Mouse (Mus musculus) embryonic stem cell, embryonic (primary cell): Measurements from ENCODE around the gene March8.
"Not testable (repeated sequence)": the region's sequence is repeated elsewhere in the genome, so short reads cannot be mapped to it uniquely, and the experiment has no call there.

ENCODE experiments used
- CTCF ChIA-PET, 4 experiments: fragments of 300-600 bp in 2 of 4; fragments of 350-600 bp in 2 of 4; sonication (Branson Sonifier 250); formaldehyde crosslinking; loops; one replicate each; lab custom pipeline; 2022; ENCODE audit warnings: inconsistent platforms in 2 of 4; lab: Charles Lee
- POLR2A ChIA-PET, 4 experiments: fragments of 300-600 bp in 2 of 4; fragments of 350-600 bp in 2 of 4; sonication (Branson Sonifier 250); formaldehyde crosslinking; loops; one replicate each; lab custom pipeline; 2022; ENCODE audit warnings: antibody characterized with exemption in 4 of 4, inconsistent platforms in 1 of 4; lab: Charles Lee

Gene March8

DNA sequence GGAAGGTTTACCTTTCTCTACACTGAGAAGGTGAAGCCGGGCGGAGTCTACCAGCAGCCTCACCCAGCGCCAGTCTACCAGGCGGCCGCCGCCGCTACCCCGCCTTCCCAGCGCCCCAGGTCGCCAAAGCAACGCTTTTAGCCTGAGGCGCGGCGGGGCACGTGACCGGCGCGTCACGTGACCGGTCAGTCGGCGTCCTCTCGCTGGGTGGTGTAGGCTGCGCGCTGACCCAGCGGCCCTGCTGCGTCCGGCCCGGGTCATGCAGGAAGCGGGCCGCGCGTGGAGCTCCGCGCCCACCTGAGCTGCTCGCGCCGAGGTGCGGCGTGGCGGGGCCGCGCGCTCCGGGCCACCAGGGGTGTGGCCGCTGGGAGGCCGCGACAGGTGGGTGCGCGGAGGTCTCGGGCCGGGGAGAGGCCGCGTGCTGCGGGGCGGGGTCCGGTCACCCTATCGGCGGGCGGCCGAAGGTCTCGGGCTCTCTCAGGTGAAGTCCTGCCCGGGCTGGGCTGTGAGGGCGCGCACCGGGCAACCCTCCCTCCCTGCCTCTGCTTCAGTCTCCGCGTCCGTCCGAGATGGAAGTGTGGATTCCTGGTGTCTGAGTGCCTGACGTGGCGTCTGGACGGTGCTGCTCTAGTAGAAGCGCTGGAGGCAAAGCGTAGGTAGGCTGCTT is at the start of gene March8:
Gene March8, plus strand, starts transcription at position 190 of the 667 bp plus-strand sequence.
- ChIA-PET CTCF (interaction anchor here in 1 of 4 experiments (0.7 kb wide), 1 partner anchor 306 kb away, joined by 3 read pairs; no protein-coding TSS in a partner anchor), POLR2A (interaction anchor here in 2 of 4 experiments (0.6 to 2.6 kb wide), 9 partner anchors 10 to 1534 kb away, joined by 3 to 6 read pairs (median 3); partner anchors contain the start of genes Tmcc1 (in 1 of the 2) and Zfp422 (in 1 of the 2))

DNA sequence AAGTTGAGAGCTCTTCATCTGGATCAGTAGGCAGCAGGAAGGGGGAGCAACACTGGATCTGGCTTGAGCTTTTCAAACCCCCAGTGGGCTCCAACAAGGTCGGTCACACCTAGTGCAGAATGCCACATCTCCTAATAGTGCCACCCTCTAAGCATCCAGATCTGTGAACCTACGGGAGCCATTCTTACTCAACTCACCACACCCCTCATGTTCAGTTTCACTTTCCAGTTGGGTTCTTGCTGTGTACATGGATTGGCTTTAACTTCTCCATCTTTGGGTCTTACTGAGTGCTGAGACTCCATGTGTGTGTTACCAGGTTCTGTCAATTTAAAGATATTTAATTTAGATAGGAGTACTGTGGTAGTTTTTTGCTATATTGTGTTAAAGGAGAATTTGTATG is 26.4 kb upstream of the March8 start:
- ChIA-PET POLR2A (interaction anchor here in 1 of 4 experiments (1.1 kb wide), 1 partner anchor 15 kb away, joined by 3 read pairs; no protein-coding TSS in a partner anchor), CTCF (no interaction called here)

DNA sequence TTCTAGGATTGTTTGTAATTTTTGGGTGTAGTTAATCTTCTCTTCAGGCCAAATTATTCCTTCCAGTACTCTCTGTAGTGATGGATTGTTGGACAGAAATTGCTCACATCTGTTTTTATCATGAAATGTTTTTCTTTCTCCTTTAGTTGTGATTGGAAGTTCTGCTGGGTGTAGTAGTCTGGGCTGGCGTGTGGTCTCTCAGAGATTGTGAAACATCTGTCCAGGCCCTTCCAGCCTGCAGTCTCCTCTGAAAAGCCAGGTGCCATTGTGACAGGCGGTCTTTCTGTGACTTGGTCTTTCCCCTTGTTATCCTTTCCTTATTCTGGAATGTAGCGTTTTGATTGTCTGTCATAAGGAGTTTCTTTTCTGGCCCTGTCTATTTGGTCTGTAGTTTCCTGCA is 18.6 kb upstream of the March8 start:
- ChIA-PET POLR2A (no interaction called here), CTCF (no interaction called here)

DNA sequence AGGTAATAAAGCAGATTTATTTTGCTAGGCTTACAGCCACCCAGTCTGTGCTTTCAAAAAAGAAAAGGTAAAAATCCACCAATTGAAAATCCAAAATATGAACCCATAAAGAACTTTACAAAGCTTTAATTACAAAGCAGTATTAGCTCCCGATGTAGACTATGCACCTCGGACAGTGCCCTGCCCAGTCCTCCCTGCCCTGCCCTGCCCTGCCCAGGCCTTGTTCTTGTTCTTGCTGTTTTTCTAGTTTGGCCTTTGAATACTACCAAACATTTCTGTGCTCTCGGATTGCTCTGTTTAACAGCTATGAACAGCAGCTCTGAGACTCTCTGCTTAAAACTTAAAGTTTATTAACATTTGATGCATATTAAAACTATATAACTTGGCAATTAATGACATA is 11.2 kb upstream of the March8 start:
- ChIA-PET POLR2A (interaction anchor here in 1 of 4 experiments (0.8 to 1.4 kb wide), 3 partner anchors 10 to 22 kb away, joined by 3 to 4 read pairs (median 3); no protein-coding TSS in a partner anchor), CTCF (interaction anchor here in 1 of 4 experiments (0.7 kb wide), 1 partner anchor 339 kb away, joined by 3 read pairs; no protein-coding TSS in a partner anchor)

DNA sequence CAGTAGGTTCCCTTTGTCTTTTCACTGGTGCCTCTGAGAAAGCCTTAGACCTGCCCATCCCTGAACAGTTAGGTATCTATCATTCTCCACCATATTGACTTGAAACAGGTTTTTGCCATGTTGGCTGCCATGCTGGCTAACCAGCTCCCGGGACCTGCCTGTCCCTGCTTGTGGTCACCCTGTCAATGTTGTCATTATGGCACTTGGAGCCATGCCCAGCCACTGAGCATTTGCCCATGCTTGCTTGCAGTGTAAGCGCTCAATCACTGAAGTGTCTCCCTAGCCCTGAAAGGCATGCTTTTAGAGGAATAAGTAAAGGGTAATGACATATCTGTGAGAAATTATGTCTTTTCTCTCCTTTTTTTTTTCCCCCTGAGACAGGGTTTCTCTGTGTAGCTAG is 6.4 kb upstream of the March8 start:
- ChIA-PET POLR2A (no interaction called here), CTCF (no interaction called here)

DNA sequence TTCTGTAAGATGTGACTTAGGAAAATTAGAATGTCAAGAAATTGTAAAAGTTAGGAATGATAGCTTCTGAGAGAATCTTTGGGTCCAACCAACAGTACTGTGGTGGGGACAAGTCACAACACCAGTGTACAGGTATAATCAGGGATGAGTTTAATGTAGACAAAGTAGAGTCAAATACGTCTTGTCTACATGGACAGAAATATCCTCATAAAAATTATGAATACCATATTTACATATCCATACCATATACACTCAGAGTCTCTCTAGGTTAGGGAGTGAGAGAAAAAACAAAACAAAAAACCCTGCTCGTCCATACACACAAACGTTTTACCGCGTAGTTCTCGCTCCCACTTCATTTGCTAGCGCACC is 374 bp upstream of the March8 start:
- POLR2A ChIA-PET: interaction anchor here in 2 of 4 experiments (1.1 to 2.6 kb wide), 4 partner anchors 12 to 422 kb away, joined by 4 to 6 read pairs (median 5); partner anchors contain the start of genes Tmcc1 (in 1 of the 2) and Zfp422 (in 1 of the 2)
- CTCF ChIA-PET: no interaction called here

DNA sequence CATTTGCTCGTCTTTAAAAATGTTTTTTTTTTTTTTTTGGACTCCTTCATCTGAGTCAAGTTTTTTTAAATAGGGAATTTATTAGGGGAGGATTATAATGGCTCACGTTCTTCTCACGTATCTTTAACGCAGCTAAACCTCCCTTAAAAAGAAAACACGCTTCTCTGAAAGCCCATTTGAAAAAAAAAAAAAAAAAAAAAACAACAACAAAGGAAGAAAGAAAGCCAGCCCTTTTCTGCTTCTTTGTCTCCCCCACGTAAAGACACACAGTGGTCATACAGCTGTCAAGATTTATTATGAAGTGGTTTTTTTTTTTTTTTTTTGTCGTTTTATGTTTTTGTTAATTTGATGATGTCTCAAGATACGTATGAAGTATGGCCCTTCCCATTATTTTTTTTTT is 696 bp downstream of the March8 start:
- CTCF ChIA-PET: interaction anchor here in 1 of 4 experiments (0.7 kb wide), 1 partner anchor 306 kb away, joined by 3 read pairs; no protein-coding TSS in a partner anchor
- POLR2A ChIA-PET: interaction anchor here in 2 of 4 experiments (0.6 to 2.6 kb wide), 10 partner anchors 10 to 1534 kb away, joined by 3 to 6 read pairs (median 4); partner anchors contain the start of genes Tmcc1 (in 1 of the 2) and Zfp422 (in 1 of the 2)

DNA sequence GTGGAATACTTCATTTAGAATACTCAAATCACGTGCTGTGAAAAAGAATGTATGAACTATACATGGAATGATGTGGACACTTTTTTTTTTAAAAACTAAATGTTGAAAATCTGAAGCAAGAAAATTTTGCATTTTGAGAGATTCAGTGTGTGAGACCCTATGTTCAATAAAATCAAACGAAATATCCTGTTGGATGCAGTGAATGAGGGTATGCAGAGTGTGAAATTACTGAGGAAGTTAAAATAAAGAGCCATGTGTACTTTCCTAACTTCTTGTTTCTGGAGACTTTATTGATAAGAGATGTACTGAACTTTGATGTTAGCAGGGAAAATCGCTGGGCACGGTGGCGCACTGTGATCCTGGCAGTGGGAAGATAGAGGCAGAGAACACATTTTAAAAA is 1.3 kb downstream of the March8 start:
- CTCF ChIA-PET: no interaction called here
- POLR2A ChIA-PET: interaction anchor here in 2 of 4 experiments (0.6 to 2.6 kb wide), 4 partner anchors 10 to 289 kb away, joined by 3 to 6 read pairs (median 5); partner anchors contain the start of gene Zfp422 (in 1 of the 2)

DNA sequence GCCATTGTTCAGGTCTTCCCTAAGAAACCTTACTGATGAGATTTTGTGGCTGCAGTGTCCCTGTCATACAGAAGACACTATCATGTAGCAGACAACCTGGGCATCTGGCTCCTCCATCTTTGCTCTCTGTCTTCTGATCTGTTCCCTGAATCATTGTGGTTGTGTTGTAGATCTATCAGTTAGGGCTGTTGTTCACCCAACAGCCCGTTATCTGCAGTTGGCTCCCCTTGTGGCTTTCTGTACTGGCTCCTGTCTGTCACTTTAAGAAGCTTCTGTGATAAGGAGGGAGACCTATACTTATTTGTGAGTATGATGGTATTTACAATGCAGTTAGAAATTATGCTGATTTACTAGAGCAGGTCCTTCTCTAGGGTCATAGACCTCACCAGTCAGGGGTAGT is 2.7 kb downstream of the March8 start:
- CTCF ChIA-PET: no interaction called here
- POLR2A ChIA-PET: no interaction called here

DNA sequence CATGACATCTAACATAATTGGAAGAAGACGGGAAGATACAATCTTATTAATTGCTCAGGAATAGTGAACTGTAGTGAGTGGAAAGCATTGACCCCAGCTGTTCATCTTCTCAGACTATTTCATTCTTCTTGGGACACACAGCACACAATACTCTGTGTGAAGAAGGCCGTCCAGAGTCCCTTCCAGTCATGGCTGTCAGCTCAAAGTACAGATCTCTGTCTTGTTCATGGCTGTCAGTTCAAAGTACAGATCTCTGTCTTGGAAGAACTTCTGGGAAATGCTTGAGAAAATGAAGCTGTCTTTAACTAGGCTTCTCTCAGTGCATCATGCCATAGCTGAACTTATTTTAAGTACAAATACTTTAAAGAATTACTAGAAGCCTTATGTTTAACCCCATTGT is 10.1 kb downstream of the March8 start:
- ChIA-PET CTCF (no interaction called here), POLR2A (interaction anchor here in 1 of 4 experiments (0.6 kb wide), 1 partner anchor 10 kb away, joined by 3 read pairs; no protein-coding TSS in a partner anchor)

DNA sequence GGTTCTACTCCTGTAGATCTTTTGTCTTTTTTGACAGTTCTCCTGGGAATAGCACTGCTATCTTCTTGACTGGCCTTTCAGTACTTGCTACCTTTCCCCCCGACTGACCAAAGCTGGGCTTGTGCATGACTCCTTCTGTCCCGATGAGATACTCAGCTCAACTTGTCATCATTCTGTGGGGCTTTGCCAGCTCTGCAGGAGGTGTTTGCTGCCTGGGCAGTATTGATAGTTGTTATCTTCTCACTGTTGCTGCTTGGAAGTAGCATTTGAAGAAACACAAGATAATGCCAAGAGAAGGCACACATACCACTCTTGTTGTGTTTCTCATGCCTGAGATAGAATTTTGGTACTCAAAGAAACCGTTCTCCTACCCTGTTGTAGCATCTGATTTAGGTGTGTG is 12.2 kb downstream of the March8 start:
- POLR2A ChIA-PET: interaction anchor here in 2 of 4 experiments (0.6 to 1.7 kb wide), 2 partner anchors 12 to 878 kb away, joined by 4 to 6 read pairs; partner anchors contain the start of gene March8 (in 1 of the 2)
- CTCF ChIA-PET: no interaction called here

DNA sequence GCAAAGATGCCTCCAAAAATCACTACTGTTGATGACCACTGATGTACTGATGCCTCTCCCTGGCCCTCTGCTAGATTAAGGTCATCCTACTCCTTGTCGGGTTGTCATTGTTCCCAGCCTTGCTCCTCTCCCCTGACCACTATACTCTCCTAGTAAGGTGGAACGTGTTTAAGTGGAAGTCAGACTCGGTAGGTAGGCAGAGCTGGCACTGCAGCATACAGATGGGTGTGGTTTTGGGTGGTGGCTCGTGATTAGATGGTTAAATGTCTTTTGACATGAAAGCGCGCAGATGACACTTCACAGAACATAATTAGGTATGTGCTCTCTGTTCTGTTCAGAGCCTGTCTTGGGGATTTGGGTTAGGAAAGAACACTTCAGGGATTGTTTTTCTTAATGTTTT is 12.8 kb downstream of the March8 start:
- ChIA-PET POLR2A (interaction anchor here in 2 of 4 experiments (0.6 kb wide), 2 partner anchors 12 to 879 kb away, joined by 3 to 4 read pairs; no protein-coding TSS in a partner anchor), CTCF (no interaction called here)

DNA sequence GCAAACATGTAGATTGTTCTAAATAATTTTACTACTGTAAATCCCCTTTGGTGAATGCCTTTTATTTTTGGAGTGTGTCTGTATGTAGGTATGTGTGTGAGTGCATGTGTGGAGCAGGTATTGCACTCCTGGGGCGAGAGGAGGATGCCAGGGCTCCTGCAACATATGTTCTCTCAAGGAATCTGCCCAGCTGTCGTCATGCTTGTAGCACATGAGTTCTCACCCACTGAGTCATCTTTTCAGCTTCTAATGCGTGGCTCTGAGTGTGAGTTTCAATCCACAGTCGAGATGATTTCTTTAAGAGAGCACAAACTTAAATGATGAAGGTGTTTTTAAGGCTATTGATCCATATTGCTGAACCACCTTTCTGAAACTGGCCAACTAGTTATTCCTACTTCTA is 13.7 kb downstream of the March8 start:
- CTCF ChIA-PET: no interaction called here
- POLR2A ChIA-PET: no interaction called here

DNA sequence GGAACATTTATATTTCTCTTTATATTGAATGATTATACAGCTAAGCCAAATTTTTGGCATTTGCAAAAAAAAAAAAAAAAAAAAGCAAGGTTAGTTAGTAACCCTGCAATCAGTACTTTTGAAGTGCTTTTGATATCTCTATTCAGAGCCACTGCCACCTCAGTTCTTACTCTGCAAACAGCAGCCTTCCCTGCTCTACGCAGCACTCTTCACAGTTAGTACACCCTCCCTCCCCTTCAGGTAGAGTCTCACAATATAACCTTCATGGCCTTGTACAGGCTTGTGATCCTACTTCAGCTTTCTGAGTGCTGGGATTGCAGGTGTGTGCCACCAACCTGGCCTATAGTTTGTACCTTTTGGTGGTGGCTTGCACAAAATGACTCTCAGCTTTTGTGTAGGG is 15.6 kb downstream of the March8 start:
- ChIA-PET POLR2A (no interaction called here), CTCF (interaction anchor here in 1 of 4 experiments (0.5 kb wide), 1 partner anchor 706 kb away, joined by 4 read pairs; no protein-coding TSS in a partner anchor)

DNA sequence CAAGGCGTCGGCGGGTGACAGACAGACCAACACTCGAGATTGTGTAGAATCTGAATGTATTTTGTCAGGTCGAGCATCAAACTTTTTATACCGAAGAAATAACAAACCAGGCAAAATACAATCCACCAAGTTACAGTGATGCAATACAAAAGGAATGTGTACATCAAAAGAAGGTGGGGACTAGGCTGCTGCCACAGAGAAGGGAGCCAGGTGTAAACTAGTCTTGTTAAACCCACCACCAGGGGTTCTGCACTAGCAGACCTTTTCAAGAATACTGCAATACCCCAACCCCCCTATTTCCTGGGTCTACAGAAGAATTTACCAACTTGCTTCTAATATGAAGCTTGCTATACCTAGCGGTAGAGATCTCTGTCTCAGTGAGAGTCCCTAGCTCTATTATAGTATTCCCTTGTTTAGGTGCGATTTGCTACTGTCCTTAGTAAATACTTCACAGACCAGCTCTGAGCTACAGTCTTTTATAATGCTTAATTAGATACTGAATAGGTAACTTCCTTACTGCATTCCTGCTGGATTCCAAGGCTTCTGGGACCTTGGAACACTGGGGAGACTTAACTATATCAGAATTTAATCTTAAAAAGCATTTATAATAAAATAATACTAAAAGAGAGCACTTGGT is 18.6 kb downstream of the March8 start:
- CTCF ChIA-PET: not testable (repeated sequence)
- POLR2A ChIA-PET: interaction anchor here in 2 of 4 experiments (1.0 to 1.7 kb wide), 2 partner anchors 14 to 24 kb away, joined by 3 to 4 read pairs; no protein-coding TSS in a partner anchor

DNA sequence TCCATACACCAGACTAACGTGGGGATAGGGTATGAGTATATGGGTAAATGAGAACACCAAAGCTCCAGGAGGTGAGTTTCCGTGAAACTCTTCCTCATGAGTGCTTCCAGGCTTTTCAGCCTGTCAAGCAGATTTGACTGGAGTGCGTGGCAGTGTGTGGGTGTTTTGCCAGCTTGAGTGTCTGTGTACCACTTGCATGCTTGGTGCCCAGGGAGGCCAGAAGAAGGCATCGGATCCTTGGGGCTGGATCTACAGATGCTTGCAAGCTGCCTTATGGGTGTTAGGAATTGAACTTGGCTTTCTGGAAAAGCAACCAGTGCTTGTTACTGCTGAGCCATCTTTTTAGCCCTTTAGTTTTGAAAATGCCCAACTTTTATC is 19.1 kb downstream of the March8 start:
- ChIA-PET CTCF (no interaction called here), POLR2A (interaction anchor here in 2 of 4 experiments (1.0 to 1.7 kb wide), 4 partner anchors 13 to 26 kb away, joined by 3 to 5 read pairs (median 4); no protein-coding TSS in a partner anchor)

DNA sequence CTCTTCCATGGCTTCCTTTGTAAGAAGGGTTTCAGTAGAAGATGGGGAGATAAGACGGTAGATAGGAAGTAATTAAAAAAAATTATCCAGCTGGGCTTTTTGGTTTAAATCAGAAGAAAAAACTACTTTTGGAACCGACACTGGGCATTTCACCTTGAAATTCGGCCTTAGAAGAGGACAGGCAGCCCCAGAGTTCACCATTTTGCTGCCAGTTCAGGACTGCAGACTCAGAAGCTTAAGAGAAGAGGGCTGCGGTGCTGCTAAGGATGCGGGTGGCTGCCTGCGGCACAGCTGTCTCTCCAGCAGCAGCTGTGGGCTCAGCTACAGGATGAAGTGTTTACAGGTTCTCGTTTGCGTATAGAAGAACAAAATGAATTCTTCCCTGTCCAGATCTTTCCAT is 20.2 kb downstream of the March8 start:
- CTCF ChIA-PET: no interaction called here
- POLR2A ChIA-PET: interaction anchor here in 2 of 4 experiments (0.6 to 1.7 kb wide), 4 partner anchors 12 to 1007 kb away, joined by 3 to 5 read pairs (median 4); no protein-coding TSS in a partner anchor

DNA sequence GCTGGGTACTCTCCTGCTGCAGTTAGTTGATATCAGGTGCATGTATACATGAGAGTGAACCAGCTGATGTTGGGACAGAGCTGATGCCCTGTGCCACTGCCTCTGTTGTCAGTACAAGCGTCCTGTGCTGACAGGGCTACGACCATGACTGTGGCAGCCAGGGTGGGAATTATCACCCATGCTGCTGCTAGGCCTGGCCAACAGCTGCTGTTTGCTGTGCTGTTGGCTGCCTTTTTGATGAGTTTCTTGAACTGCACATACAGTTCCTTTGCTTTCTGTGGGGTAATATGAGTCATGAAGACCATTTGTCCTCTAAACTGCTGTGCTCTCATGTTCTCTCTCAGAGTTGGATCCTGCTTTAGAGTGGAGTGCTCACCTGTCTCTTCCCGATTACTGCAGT is 21.4 kb downstream of the March8 start:
- ChIA-PET POLR2A (no interaction called here), CTCF (no interaction called here)

DNA sequence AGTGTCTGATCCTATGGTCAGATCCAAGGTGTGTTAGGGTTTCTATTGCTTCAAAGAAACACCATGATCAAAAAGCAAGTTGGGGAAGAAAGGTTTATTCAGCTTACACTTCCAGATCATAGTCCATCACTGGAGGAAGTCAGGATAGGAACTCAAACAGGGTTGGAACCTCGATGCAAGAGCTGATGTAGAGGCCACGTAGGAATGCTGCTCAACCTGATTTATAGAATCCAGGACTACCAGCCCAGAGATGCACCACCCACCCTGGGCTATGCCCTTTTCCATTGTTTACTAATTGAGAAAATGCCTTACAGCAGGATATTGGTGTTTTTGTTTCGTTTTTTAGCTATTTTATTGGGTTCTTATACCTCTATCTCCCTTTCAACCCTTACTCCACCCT is 23.6 kb downstream of the March8 start:
- POLR2A ChIA-PET: no interaction called here

More for the DNA sequence above, 23.6 kb downstream of the March8 start:
- CTCF ChIA-PET: no interaction called here
